Mouse (Mus musculus): Measurements from ENCODE around the gene Tas2r137.

Tas2r137 gene

DNA sequence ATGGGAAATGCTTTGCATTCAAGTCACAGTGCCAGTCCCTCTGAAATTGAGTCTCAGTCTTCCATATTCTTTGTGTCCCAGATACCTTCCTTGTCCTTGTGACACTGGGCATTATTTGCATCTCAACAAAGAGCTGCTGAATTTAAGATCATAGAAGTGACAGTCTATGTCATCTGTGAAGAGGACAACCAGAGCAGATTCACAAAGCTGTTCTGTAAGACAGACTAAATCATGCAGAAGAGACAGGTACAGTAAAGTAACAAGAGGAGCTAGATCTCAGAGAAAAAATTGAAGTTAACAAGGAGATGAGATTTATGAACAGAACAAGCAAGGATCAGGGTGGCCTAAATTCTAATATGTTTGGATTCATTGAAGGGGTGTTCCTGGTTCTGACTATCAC lies at the start of gene Tas2r137:
TSS of gene Tas2r137 (plus strand) at position 301 of the 400 bp plus-strand sequence.
- no peak for DNase-seq (ENCODE audit: low read depth, low spot score)

GRCm38 (mm10) chr6:40441276-40441675 lies 49.8 kb upstream of the Tas2r137 start:
- DNase-seq (ENCODE audit: low read depth, low spot score) = no peak

- DNase-seq (ENCODE audit: low read depth, low spot score) = no peak
Measured at GRCm38 (mm10) chr6:40441755-40442154, 49.3 kb upstream of the Tas2r137 start.

DNA sequence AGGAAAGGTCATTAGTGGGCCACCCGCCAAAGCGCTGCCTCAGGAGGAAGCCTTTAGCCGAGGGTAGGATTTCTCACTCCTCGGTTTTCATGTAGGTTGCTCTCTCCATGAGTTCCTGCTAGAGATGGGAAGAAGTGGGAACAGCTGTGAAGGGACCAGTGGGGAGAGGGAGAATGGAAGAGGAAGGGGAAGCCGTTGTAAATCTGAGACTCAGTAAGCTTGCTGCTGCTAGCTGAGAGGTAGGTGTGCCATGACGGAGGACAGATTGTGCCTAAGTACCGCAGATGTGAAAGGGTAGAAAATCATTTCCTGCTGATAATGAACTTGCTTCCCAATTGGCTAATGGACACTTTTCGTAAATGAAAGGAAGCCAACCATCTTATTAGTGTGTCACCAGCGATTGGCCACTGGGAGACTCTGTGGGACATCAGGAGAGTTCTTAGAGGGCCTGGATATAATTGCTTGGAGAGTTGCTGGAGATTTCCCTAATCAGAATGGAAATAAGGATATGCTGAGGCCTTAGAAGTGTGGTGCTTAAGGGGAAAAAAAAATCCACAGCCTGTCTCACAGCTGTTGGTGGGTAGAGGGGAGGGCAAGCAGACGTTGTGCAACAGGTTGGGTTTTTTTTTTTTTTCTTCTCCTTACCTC lies 47.6 kb upstream of the Tas2r137 start:
- DNase-seq (ENCODE audit: low read depth, low spot score) = no peak

- peak; percentile 56 for DNase-seq (ENCODE audit: low read depth, low spot score)
Measured at GRCm38 (mm10) chr6:40448626-40449025, 42.4 kb upstream of the Tas2r137 start.

GRCm38 (mm10) chr6:40454436-40455041 lies 36.5 kb upstream of the Tas2r137 start:
- peak; percentile 55 for DNase-seq (ENCODE audit: low read depth, low spot score)

DNA sequence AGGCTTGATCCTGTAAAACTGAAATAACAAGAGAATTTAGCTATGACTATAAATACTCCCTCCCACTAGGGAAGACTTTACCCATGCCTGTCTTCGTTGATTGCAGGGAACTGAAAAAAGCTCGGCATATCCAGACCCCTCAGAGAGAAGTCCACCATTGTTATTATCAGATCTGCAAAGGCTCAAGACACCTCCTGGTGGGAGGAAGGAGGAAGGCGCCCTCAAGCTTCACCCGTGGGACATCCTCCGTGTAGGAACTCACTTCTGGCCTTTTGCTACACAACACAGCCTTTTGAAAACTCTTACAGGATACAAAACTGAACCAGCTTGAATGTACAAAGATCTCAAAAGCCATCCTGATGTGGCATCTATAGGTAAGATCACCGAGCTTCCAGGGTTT lies 25.3 kb upstream of the Tas2r137 start:
- no peak for DNase-seq (ENCODE audit: low read depth, low spot score)

GRCm38 (mm10) chr6:40470916-40471719 lies 19.9 kb upstream of the Tas2r137 start, which contains the start of gene Ssbp1:
TSS of gene Ssbp1 (plus strand) at chr6:40471352.
- DNase-seq (ENCODE audit: low read depth, low spot score) = peak; percentile 98

DNA sequence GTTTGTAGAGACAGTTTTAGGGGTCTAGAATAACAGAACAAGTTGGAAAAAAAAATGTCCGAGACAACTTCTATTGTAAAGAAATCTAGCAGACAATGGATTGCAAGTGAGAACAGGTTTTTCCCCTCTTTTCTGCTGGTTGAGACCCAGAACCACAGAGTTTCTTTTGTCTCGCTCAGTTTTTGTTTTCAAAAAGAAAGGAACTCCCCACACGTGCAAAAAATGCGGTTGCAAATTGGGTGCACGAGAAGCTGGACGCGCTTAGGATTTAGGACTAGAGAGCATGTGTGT lies 19.4 kb upstream of the Tas2r137 start:
- DNase-seq (ENCODE audit: low read depth, low spot score) = peak; percentile 49

- DNase-seq (ENCODE audit: low read depth, low spot score) = no peak
Measured at GRCm38 (mm10) chr6:40476132-40476531, 14.9 kb upstream of the Tas2r137 start.

DNA sequence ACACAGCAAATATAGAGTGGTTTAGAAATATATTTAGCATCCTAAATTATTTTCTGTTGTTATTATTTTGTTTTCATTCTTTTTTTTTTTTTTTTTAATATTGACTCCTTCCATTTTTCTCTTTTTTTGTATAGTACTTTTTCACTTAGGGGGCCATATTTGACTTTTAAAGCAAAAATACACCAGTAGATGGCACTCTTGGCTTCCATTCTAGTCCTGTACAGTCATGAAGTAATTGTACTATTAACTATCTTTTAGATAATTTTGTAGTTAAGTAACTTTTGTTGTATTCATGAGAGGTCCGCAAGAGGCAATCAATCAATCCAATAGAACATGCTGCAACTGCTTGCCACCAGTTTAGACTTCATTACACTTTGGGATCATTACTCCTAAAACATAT lies 11.3 kb upstream of the Tas2r137 start:
- peak; percentile 80 for DNase-seq (ENCODE audit: low read depth, low spot score)

DNA sequence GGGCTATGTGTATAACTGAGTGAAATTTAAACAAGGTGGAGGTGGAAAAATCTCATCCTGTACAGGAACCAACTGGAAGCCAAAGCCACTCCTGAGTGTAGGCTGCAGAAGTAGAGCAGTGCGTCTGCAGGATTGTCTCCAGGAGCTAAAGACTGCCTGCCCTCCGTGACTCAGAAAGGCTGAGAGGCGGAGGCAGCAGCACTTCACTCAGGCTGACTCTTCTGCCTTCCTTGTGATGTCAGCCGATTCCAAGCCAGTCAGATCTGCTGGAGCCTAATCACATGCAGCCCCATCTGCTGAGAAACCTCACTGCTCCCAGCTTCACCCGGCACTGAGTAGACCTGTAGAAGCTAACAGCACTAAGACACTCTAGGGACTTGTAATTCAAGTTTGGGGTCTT lies 8.7 kb upstream of the Tas2r137 start:
- DNase-seq (ENCODE audit: low read depth, low spot score) = no peak

- DNase-seq (ENCODE audit: low read depth, low spot score) = no peak
Measured at GRCm38 (mm10) chr6:40493229-40493628, 2.2 kb downstream of the Tas2r137 start, which contains the start of gene Tas2r108. TSS of gene Tas2r108 (plus strand) at chr6:40493529.

DNA sequence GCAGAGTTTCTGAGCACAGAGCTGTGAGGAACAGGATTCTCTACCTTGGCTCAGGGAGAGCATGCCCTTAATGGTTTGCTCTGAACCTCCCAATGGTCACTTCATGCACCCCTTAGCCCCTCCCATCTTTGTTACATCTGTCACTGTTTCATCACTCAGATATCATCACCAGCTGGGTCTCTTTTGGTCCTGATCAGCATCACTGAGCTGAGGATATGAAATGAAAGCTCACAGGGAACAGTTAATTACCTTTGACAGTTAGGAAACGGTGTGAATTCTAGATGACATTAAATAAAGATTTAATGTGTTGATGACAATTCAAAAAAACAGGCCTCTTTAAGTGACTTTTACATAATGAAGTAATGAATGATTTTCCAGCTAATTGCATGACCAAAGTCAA lies 28.4 kb downstream of the Tas2r137 start, which contains the start of gene Prss37:
TSS of gene Prss37 (minus strand) at position 101 of the 400 bp plus-strand sequence.
- DNase-seq (ENCODE audit: low read depth, low spot score) = no peak
